Comparison of ENCODE assay signal across 7 mouse cellular contexts in the genomic region with DNA sequence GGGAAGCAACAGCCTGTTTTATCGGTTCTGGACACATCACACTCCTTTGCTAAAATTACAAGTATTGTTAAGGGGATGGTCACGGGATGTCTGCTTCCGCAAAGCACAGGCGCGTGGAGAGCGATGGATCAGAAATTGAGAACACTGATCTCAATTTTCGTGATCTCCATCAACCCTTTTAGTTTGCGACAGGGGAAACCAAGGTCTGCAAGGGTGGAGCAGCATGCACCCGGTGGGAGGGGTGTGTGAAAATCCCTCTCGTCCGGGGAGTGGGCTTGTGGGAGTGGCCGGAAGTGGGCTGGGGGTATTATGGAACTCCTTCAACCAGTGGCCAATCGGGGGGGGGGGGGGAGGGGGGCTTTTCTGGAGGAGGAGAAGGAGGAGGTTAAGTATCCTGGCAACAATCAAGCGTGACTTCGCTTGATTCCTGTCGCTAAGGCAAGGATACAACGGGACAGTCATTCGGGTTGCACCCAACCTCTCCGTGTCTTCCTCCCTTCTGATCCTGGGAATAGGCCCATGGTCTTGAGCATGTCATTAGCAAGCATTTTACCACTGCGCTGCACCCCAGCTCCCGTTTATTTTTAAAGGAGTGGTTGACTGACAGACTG. TPM values are rescaled to one million over a fixed set of nuclear protein-coding genes. Genes with fewer than 3 reads are reported as not detected.
A peak's percentile ranks its signal among the peaks of the same experiment; 100 is the strongest.
DNase-seq lines count a peak whose midpoint lies in the region; ATAC-seq and TF ChIP-seq lines count a peak whose summit lies in the region.

No protein-coding gene starts in this region.

- TF ChIP-seq CTCF in E14TG2a.4 (conservative IDR thresholded peaks at IDR 0.05; ENCODE audit: low read length), result no peak

- H3K27me3 ChIP-seq in E14TG2a.4 (ENCODE audit: insufficient read depth, low read length), result no peaks in the 10 kb centered on the region
- no peaks in the 10 kb centered on the region for H3K27me3 ChIP-seq in heart, embryonic 11.5 days (ENCODE audit: control insufficient read depth, insufficient read depth, low read length)
- H3K27me3 ChIP-seq in midbrain, embryonic 11.5 days (ENCODE audit: control insufficient read depth, insufficient read depth, low read length), result no peaks in the 10 kb centered on the region

- no peak; the same call in 1 of the 2 replicates for ATAC-seq in heart, embryonic 11.5 days (replicated peaks; ENCODE audit: insufficient number of reproducible peaks, low FRiP score, low TSS enrichment)
- ATAC-seq in midbrain, embryonic 11.5 days (ENCODE audit: low FRiP score), result peak; percentile 87

- H3K27ac ChIP-seq in heart, embryonic 11.5 days (ENCODE audit: low read depth, low read length), result no peak overlapping the region
- no peak overlapping the region for H3K27ac ChIP-seq in midbrain, embryonic 11.5 days (ENCODE audit: low read depth, low read length)

- H3K36me3 ChIP-seq in E14TG2a.4 (ENCODE audit: insufficient read depth, low read length), result no peaks in the 10 kb centered on the region
- H3K36me3 ChIP-seq in heart, embryonic 11.5 days (ENCODE audit: control insufficient read depth, insufficient read depth, low read length), result no peaks in the 10 kb centered on the region
- no peaks in the 10 kb centered on the region for H3K36me3 ChIP-seq in midbrain, embryonic 11.5 days (ENCODE audit: control insufficient read depth, insufficient read depth, low read length)

- 2% methylated on average over 21 of the region's 21 CpGs for WGBS in heart, embryonic 11.5 days (ENCODE audit: insufficient replicate concordance)
- 2% methylated on average over 21 of the region's 21 CpGs for whole genome bisulfite sequencing in midbrain, embryonic 11.5 days

- intact Hi-C loops in left cerebral cortex, postnatal 25 days (cut with DNase I), result loop anchor here (1.0 to 5.0 kb wide), 2 partner anchors 54 to 58 kb away; a partner anchor contains a TSS

- peak overlapping the region; percentile 89 for H3K4me3 ChIP-seq in E14TG2a.4 (replicated peaks; ENCODE audit: low read length)
- peak overlapping the region; percentile 55 for H3K4me3 ChIP-seq in heart, embryonic 11.5 days (ENCODE audit: low read depth, low read length)
- H3K4me3 ChIP-seq in midbrain, embryonic 11.5 days (ENCODE audit: low read depth, low read length), result peak overlapping the region; percentile 74

- H3K4me2 ChIP-seq in heart, embryonic 11.5 days, result peak overlapping the region; percentile 68
- peak overlapping the region; percentile 75 for H3K4me2 ChIP-seq in midbrain, embryonic 11.5 days

- H3K4me1 ChIP-seq in E14TG2a.4 (replicated peaks; ENCODE audit: low read depth, low read length), result peaks cover 49% of the 10 kb centered on the region
- 0 out of 2 replicates have a peak, but pooled peaks cover 2% of the 10 kb centered on the region for H3K4me1 ChIP-seq in heart, embryonic 11.5 days (ENCODE audit: control insufficient read depth, insufficient read depth, low read length)
- H3K4me1 ChIP-seq in midbrain, embryonic 11.5 days (ENCODE audit: control insufficient read depth, insufficient read depth, low read length), result peaks cover 10% of the 10 kb centered on the region

- H3K9me3 ChIP-seq in E14TG2a.4 (ENCODE audit: low read length), result no peaks in the 10 kb centered on the region
- no peaks in the 10 kb centered on the region for H3K9me3 ChIP-seq in heart, embryonic 11.5 days (replicated peaks; ENCODE audit: control insufficient read depth, low read length)
- H3K9me3 ChIP-seq in midbrain, embryonic 11.5 days (ENCODE audit: control insufficient read depth, low read length), result no peaks in the 10 kb centered on the region

- DNase-seq in B cell, adult 2 months, result peak; percentile 51 to 55
- peak; percentile 9 to 37 for DNase-seq in cerebellum, postnatal 36 days
- peak; percentile 37 to 39 for DNase-seq in left cerebral cortex, postnatal 25 days (ENCODE audit: low spot score in 2 of 2)
- peak; percentile 96 for DNase-seq in midbrain, embryonic 11.5 days (ENCODE audit: low spot score, missing footprints)
- peak; percentile 26 for DNase-seq in telencephalon, adult 2 months (ENCODE audit: low read depth, low spot score)

- peak overlapping the region; percentile 66; the same call in 1 of the 2 replicates for H3K9ac ChIP-seq in heart, embryonic 11.5 days (ENCODE audit: low read depth, low read length)
- peak overlapping the region; percentile 87 for H3K9ac ChIP-seq in midbrain, embryonic 11.5 days (ENCODE audit: low read length)

RNA-seq across cellular contexts. Expression of a gene that starts 0.7 kb away (rescaled TPM):
- 23.0 and 26.1 TPM in 2 replicates for polyA plus RNA-seq in heart, embryonic 11.5 days (2014; fragmentation: Nextera tagmentation; extraction: Ambion mirVana)
- 100 to 1,000 TPM; 108 to 116 TPM for total RNA-seq in left cerebral cortex, postnatal 25 days (2021)
- 52.0 and 53.4 TPM in 2 replicates for polyA plus RNA-seq in midbrain, embryonic 11.5 days (2014; fragmentation: Nextera tagmentation; extraction: Ambion mirVana)

RNA-seq across cellular contexts. Expression of a gene that starts 54.3 kb away (rescaled TPM):
- 396 and 399 TPM in 2 replicates for polyA plus RNA-seq in heart, embryonic 11.5 days (2014; fragmentation: Nextera tagmentation; extraction: Ambion mirVana)
- 100 to 1,000 TPM; 134 to 138 TPM for total RNA-seq in left cerebral cortex, postnatal 25 days (2021)
- polyA plus RNA-seq in midbrain, embryonic 11.5 days (2014; fragmentation: Nextera tagmentation; extraction: Ambion mirVana), result 757 and 781 TPM in 2 replicates

RNA-seq across cellular contexts. Expression of a gene that starts 54.7 kb away (rescaled TPM):
- 856 and 1,080 TPM in 2 replicates for polyA plus RNA-seq in heart, embryonic 11.5 days (2014; fragmentation: Nextera tagmentation; extraction: Ambion mirVana)
- 100 to 1,000 TPM; 422 to 444 TPM for total RNA-seq in left cerebral cortex, postnatal 25 days (2021)
- polyA plus RNA-seq in midbrain, embryonic 11.5 days (2014; fragmentation: Nextera tagmentation; extraction: Ambion mirVana), result 1,654 and 1,893 TPM in 2 replicates

Comparison
In these comparisons a context has a peak if more than half of its experiments do, and no peak if none do; other contexts are left out.
1. DNase-seq: peak in every context shown above with its lines; median percentile 96 in midbrain, embryonic 11.5 days; 53 in B cell, adult 2 months; 38 in left cerebral cortex, postnatal 25 days; 26 in telencephalon, adult 2 months; 23 in cerebellum, postnatal 36 days.